Mouse (Mus musculus) cerebral cortex, adult 2 months (tissue): ENCODE results near the gene Llph.

ENCODE experiments used
- WGBS: fragments of 180-500 bp; shearing (Covaris S2); methylation state at CpG from one replicate; pipeline ENCODE4 v1.1.7; 2018; 5-methylcytosine and 5-hydroxymethylcytosine counted together

Llph gene

DNA sequence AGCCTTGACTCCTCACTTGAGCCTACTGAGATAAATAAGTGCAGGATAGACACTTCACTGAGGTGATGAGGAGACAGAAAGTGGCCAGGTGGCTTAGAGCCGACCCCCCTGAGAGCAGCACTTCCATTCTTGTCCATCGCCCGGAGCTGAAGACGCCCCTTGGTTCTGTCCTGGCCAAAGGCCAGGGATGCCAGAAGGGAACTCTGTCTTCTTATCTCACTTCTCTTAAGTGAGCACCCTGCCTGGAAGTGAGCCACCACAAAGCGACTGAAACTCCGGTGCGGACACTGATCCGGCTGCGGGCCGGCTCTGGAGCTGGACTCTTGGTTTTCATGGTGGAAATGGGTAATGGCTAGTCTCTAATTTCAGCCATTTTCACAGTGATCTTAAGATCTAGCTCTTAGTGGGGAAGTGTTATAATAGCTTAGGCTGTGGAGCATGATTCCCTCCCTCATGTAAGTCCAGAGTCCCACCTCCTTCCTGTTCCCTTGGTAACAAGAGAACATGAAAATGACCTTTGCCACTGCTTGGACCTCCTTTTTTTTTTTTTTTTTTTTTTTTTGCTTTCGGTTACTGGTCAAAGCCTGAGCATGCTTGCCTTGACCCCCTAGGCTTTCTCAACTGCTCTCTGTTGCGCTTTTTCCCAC is 52.7 kb downstream of the Llph start:
- 62% methylated on average over 12 of the region's 12 CpGs for WGBS

DNA sequence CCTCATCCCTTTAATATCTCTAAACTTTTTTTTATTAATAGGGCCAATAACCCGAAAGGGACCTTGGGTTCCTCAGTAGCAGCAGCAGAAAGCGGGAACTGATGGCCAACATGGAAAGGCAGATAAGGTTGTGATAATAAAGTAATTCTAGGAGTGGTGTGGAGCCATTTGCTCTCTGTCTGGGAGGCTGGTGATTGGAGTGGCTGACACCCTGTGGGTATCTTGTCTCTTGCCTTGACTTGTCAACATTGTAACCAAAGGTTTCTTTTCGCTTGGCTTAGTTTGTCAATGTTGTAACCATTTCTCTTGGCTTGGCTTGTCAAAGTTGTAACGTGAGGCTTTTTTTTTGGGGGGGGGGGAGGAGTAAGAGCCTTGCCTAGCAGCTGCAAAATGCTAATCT is 53.5 kb downstream of the Llph start:
- 83% methylated on average over 4 of the region's 4 CpGs for WGBS

DNA sequence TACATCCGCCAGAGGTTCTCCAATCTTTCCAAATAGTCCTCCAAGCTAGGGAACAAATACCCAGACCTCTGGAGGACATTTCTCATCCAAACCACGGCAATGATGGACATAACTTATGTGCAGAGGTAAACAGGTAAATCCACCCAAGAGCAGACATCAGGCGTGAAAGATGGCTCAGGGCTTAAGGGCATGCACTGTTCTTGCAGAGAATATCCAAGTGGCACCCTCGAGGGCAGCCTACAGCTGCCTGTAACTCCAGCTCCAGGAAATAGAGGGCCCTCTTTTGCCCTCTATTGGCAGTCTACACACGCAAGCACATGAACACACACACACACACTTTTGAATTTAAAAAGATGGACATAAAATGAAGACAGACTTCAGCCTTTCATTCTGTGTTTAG is 54.8 kb downstream of the Llph start:
- 90% methylated on average over 5 of the region's 5 CpGs for WGBS
